Mouse (Mus musculus) right cerebral cortex, postnatal 10 days (tissue): ENCODE data around the gene Gm26602.
A peak's percentile ranks its signal among the peaks of the same experiment; 100 is the strongest.

ENCODE experiments used
- DNase-seq, 2 experiments: peaks; one replicate each; pipeline ENCODE4 v3.0.0; 2021; ENCODE audit warnings: low spot score in 2 of 2

Gm26602 gene

GRCm38 (mm10) chr10:79910556-79910955 is at the start of gene Gm26602:
Gm26602 (plus strand) TSS chr10:79910856.
- no peak for DNase-seq

GRCm38 (mm10) chr10:79861230-79862048 is 49.2 kb upstream of the Gm26602 start:
- DNase-seq, result no peak

GRCm38 (mm10) chr10:79862049-79862788 is 48.4 kb upstream of the Gm26602 start:
- no peak for DNase-seq

- no peak for DNase-seq
Measured at GRCm38 (mm10) chr10:79862925-79863324, 47.7 kb upstream of the Gm26602 start.

- DNase-seq, result no peak
Measured at GRCm38 (mm10) chr10:79864351-79865188, 46.1 kb upstream of the Gm26602 start.

- DNase-seq, result no peak
Measured at GRCm38 (mm10) chr10:79865189-79865601, 45.5 kb upstream of the Gm26602 start.

GRCm38 (mm10) chr10:79865801-79866295 is 44.8 kb upstream of the Gm26602 start:
- no peak for DNase-seq

GRCm38 (mm10) chr10:79866601-79867000 is 44.1 kb upstream of the Gm26602 start:
- DNase-seq, result no peak

- peak in 1 of 2 experiments; percentile 63 for DNase-seq
Measured at GRCm38 (mm10) chr10:79871845-79872244, 38.8 kb upstream of the Gm26602 start.

GRCm38 (mm10) chr10:79872862-79873261 is 37.8 kb upstream of the Gm26602 start:
- peak in 1 of 2 experiments; percentile 47 for DNase-seq

- peak in 1 of 2 experiments; percentile 44 for DNase-seq
Measured at GRCm38 (mm10) chr10:79873313-79873712, 37.3 kb upstream of the Gm26602 start.

GRCm38 (mm10) chr10:79873715-79874289 is 36.9 kb upstream of the Gm26602 start:
- DNase-seq, result no peak

GRCm38 (mm10) chr10:79874290-79874862 is 36.3 kb upstream of the Gm26602 start, which contains the start of the genes Prtn3 and Plppr3:
Prtn3 (plus strand) TSS chr10:79874476.
Plppr3 (minus strand) TSS chr10:79874634.
- DNase-seq, result peak; percentile 76

GRCm38 (mm10) chr10:79877174-79877573 is 33.5 kb upstream of the Gm26602 start:
- peak in 1 of 2 experiments; percentile 36 for DNase-seq

GRCm38 (mm10) chr10:79877757-79878156 is 32.9 kb upstream of the Gm26602 start:
- DNase-seq, result no peak

GRCm38 (mm10) chr10:79879527-79879926 is 31.1 kb upstream of the Gm26602 start:
- DNase-seq, result no peak

GRCm38 (mm10) chr10:79880721-79881120 is 29.9 kb upstream of the Gm26602 start:
- peak in 1 of 2 experiments; percentile 42 for DNase-seq

GRCm38 (mm10) chr10:79881981-79882380 is 28.7 kb upstream of the Gm26602 start:
- DNase-seq, result no peak

GRCm38 (mm10) chr10:79883297-79884084 is 27.2 kb upstream of the Gm26602 start:
- peak in 1 of 2 experiments; percentile 82 for DNase-seq

GRCm38 (mm10) chr10:79884446-79884845 is 26.2 kb upstream of the Gm26602 start:
- DNase-seq, result no peak
